Mouse (Mus musculus) MEL (cell line): ENCODE measurements around the gene Hs3st1. TPM values are rescaled to one million over a fixed set of nuclear protein-coding genes. Genes with fewer than 3 reads are reported as not detected.

Experiments used
- DNase-seq: peaks from one replicate; pipeline ENCODE4 v3.0.0; 2011; ENCODE audit warnings: low read depth, low spot score
- H3K27ac ChIP-seq: 2 replicates; pipeline ENCODE4 v1.5.1; 2012; ENCODE audit warnings: low read depth, mild to moderate bottlenecking, control low read depth, low read length, moderate library complexity; ENCODE audit not compliant: control insufficient read depth
- H3K27me3 ChIP-seq, 2 experiments: fragments of 150-350 bp in 1 of 2; sonication (generic) in 1 of 2; 2 replicates each; pipeline ENCODE4 v1.6.1; 2012; ENCODE audit warnings: low read length in 2 of 2, mild to moderate bottlenecking in 2 of 2, improper control_type of control experiment in 1 of 2, moderate library complexity in 1 of 2; ENCODE audit not compliant: insufficient read depth in 2 of 2, control insufficient read depth in 1 of 2
- H3K36me3 ChIP-seq, 2 experiments: 2 replicates each; pipeline ENCODE4 v1.6.1; 2012 to 2014; ENCODE audit warnings: low read length in 2 of 2, improper control_type of control experiment in 1 of 2, inconsistent platforms in 1 of 2, mild to moderate bottlenecking in 1 of 2; ENCODE audit not compliant: insufficient read depth in 2 of 2, control insufficient read depth in 1 of 2
- H3K4me1 ChIP-seq, 2 experiments: fragments of 150-350 bp in 1 of 2; sonication (generic) in 1 of 2; 2 replicates each; pipeline ENCODE4 v1.6.1; 2012; ENCODE audit warnings: low read length in 2 of 2, improper control_type of control experiment in 1 of 2, mild to moderate bottlenecking in 1 of 2; ENCODE audit not compliant: insufficient read depth in 2 of 2, control insufficient read depth in 1 of 2
- H3K4me3 ChIP-seq, 2 experiments: fragments of 150-350 bp in 1 of 2; sonication (generic) in 1 of 2; 2 replicates each; pipeline ENCODE4 v1.5.1; 2012; ENCODE audit warnings: low read depth in 2 of 2, low read length in 2 of 2, mild to moderate bottlenecking in 2 of 2, moderate library complexity in 2 of 2, control low read depth in 1 of 2, improper control_type of control experiment in 1 of 2; ENCODE audit not compliant: control insufficient read depth in 1 of 2, insufficient read depth in 1 of 2
- H3K79me2 ChIP-seq: 2 replicates; pipeline ENCODE4 v1.6.1; 2012; ENCODE audit warnings: mild to moderate bottlenecking, low read length, moderate library complexity; ENCODE audit not compliant: control insufficient read depth, poor library complexity, insufficient read depth
- H3K9ac ChIP-seq: 2 replicates; pipeline ENCODE4 v1.6.1; 2012; ENCODE audit warnings: low read depth, mild to moderate bottlenecking, control low read depth, low read length, moderate library complexity; ENCODE audit not compliant: control insufficient read depth, poor library complexity, severe bottlenecking
- H3K9me3 ChIP-seq: fragments of 150-350 bp; sonication (generic); replicated peaks from 2 replicates; pipeline ENCODE4 v1.6.1; 2012; ENCODE audit warnings: mild to moderate bottlenecking, low read length, improper control_type of control experiment, moderate library complexity; ENCODE audit not compliant: insufficient read depth
- BHLHE40 ChIP-seq: IDR thresholded peaks from 2 replicates; pipeline ENCODE4 v1.6.1; 2012; ENCODE audit warnings: low read depth, mild to moderate bottlenecking, inconsistent platforms, low read length, improper control_type of control experiment, borderline replicate concordance
- CHD2 ChIP-seq: IDR thresholded peaks from 2 replicates; pipeline ENCODE4 v1.6.1; 2011; ENCODE audit warnings: low read length, improper control_type of control experiment
- CTCF ChIP-seq, 3 experiments: IDR thresholded peaks in 2 of 3; conservative IDR thresholded peaks in 1 of 3; 2 replicates each; pipeline ENCODE4 v1.5.1; 2011 to 2012; ENCODE audit warnings: low read length in 3 of 3, low read depth in 2 of 3, mild to moderate bottlenecking in 2 of 3, improper control_type of control experiment in 1 of 3, inconsistent platforms in 1 of 3, mixed read lengths in 1 of 3, moderate library complexity in 1 of 3; ENCODE audit not compliant: control insufficient read depth in 1 of 3, insufficient read depth in 1 of 3, poor library complexity in 1 of 3, severe bottlenecking in 1 of 3
- ELF1 ChIP-seq: IDR thresholded peaks from 2 replicates; pipeline ENCODE4 v1.6.1; 2014; ENCODE audit warnings: low read depth, mild to moderate bottlenecking, inconsistent platforms, low read length, improper control_type of control experiment, moderate library complexity
- GABPA ChIP-seq: IDR thresholded peaks from 2 replicates; pipeline ENCODE4 v1.6.1; 2012; ENCODE audit warnings: low read depth, mild to moderate bottlenecking, inconsistent platforms, low read length, improper control_type of control experiment, moderate library complexity
- GATA1 ChIP-seq: IDR thresholded peaks from 2 replicates; pipeline ENCODE4 v1.6.1; 2011; ENCODE audit warnings: low read depth, low read length, improper control_type of control experiment
- KAT2A ChIP-seq: conservative IDR thresholded peaks from 2 replicates; pipeline ENCODE4 v1.6.1; 2012; ENCODE audit warnings: low read depth, low read length, improper control_type of control experiment, inconsistent platforms
- MAX ChIP-seq: IDR thresholded peaks from 2 replicates; pipeline ENCODE4 v1.6.1; 2011; ENCODE audit warnings: low read length, improper control_type of control experiment
- MEF2A ChIP-seq: IDR thresholded peaks from 2 replicates; pipeline ENCODE4 v1.6.1; 2014; ENCODE audit warnings: low read depth, mild to moderate bottlenecking, inconsistent platforms, low read length, improper control_type of control experiment; ENCODE audit not compliant: poor library complexity, insufficient replicate concordance, severe bottlenecking; ENCODE audit errors: extremely low read depth
- MXI1 ChIP-seq: IDR thresholded peaks from 2 replicates; pipeline ENCODE4 v1.6.1; 2011; ENCODE audit warnings: mild to moderate bottlenecking, low read depth, low read length, improper control_type of control experiment
- NRF1 ChIP-seq: IDR thresholded peaks from 2 replicates; pipeline ENCODE4 v1.6.1; 2014; ENCODE audit warnings: low read depth, mild to moderate bottlenecking, inconsistent platforms, low read length, improper control_type of control experiment, moderate library complexity; ENCODE audit not compliant: poor library complexity, insufficient read depth, severe bottlenecking
- POLR2A ChIP-seq, 2 experiments: IDR thresholded peaks; 2 replicates each; pipeline ENCODE4 v1.6.1; 2011 to 2012; ENCODE audit warnings: low read length in 2 of 2, mild to moderate bottlenecking in 2 of 2, control low read depth in 1 of 2, improper control_type of control experiment in 1 of 2, low read depth in 1 of 2, moderate library complexity in 1 of 2; ENCODE audit not compliant: control insufficient read depth in 1 of 2, insufficient read depth in 1 of 2, poor library complexity in 1 of 2
- RAD21 ChIP-seq: IDR thresholded peaks from 2 replicates; pipeline ENCODE4 v1.6.1; 2011; ENCODE audit warnings: mild to moderate bottlenecking, low read depth, low read length, improper control_type of control experiment
- SIN3A ChIP-seq: IDR thresholded peaks from 2 replicates; pipeline ENCODE4 v1.6.1; 2012; ENCODE audit warnings: low read length, improper control_type of control experiment, inconsistent platforms
- SMC3 ChIP-seq: IDR thresholded peaks from 2 replicates; pipeline ENCODE4 v1.6.1; 2011; ENCODE audit warnings: low read depth, low read length, improper control_type of control experiment
- TCF12 ChIP-seq: IDR thresholded peaks from 2 replicates; pipeline ENCODE4 v1.6.1; 2014; ENCODE audit warnings: low read depth, mild to moderate bottlenecking, inconsistent platforms, low read length, improper control_type of control experiment, moderate library complexity
- ZC3H11A ChIP-seq: IDR thresholded peaks from 2 replicates; pipeline ENCODE4 v1.6.1; 2012; ENCODE audit warnings: low read depth, mild to moderate bottlenecking, inconsistent platforms, low read length, improper control_type of control experiment
- ZMIZ1 ChIP-seq: IDR thresholded peaks from 2 replicates; pipeline ENCODE4 v1.6.1; 2012; ENCODE audit warnings: low read depth, mild to moderate bottlenecking, inconsistent platforms, low read length, improper control_type of control experiment, moderate library complexity
- ZNF384 ChIP-seq: IDR thresholded peaks from 2 replicates; pipeline ENCODE4 v1.6.1; 2012; ENCODE audit warnings: low read depth, mild to moderate bottlenecking, inconsistent platforms, low read length, improper control_type of control experiment
- polyA plus RNA-seq, 2 experiments: library from polyadenylated mRNA; stranded (reverse) in 1 of 2; unstranded in 1 of 2; fragments of >175 nt in 1 of 2; fragments of >200 nt in 1 of 2; gene quantifications; 2 replicates each; pipeline versions ENCODE4 v1.2.1 to v1.2.4; 2012; ENCODE audit warnings: low replicate concordance in 2 of 2, low read depth in 1 of 2; ENCODE audit not compliant: insufficient read length in 2 of 2, insufficient read depth in 1 of 2, missing spikeins in 1 of 2
- total RNA-seq: library from RNA; depleted of rRNA; stranded (reverse); fragments of 300-350 nt; gene quantifications from 2 replicates; pipeline ENCODE4 v1.2.3, GENCODE M21; 2012

Gene Hs3st1
- total and polyA plus RNA-seq, 3 experiments: not detected

- no peak overlapping the region for H3K4me3 ChIP-seq
- H3K27me3 ChIP-seq: no peaks in the 10 kb centered on the region; a peak in 1 of 4 replicates
- no peaks in the 10 kb centered on the region for H3K9me3 ChIP-seq
- no peak overlapping the region for H3K9ac ChIP-seq
- H3K79me2 ChIP-seq: no peaks in the 10 kb centered on the region
- no peaks in the 10 kb centered on the region for H3K36me3 ChIP-seq
- H3K27ac ChIP-seq: no peak overlapping the region
- H3K4me1 ChIP-seq: no peaks in the 10 kb centered on the region
- no peak for DNase-seq
- TF ChIP-seq NRF1 (no peak), SMC3 (no peak), KAT2A (no peak), POLR2A (IDR thresholded peaks at IDR 0.05; ENCODE audit: control insufficient read depth in 1 of 2, insufficient read depth in 1 of 2, low read depth in 1 of 2, low read length in 2 of 2, poor library complexity in 1 of 2) (no peak), SIN3A (no peak), ELF1 (no peak), CTCF (IDR thresholded peaks at IDR 0.05 in 2 of 3, conservative IDR thresholded peaks at IDR 0.05 in 1 of 3; ENCODE audit: control insufficient read depth in 1 of 3, insufficient read depth in 1 of 3, low read depth in 2 of 3, low read length in 3 of 3, poor library complexity in 1 of 3, severe bottlenecking in 1 of 3) (no peak), ZC3H11A (no peak), MAX (no peak), GATA1 (no peak), BHLHE40 (no peak), ZMIZ1 (no peak), MXI1 (no peak), TCF12 (no peak), CHD2 (no peak), ZNF384 (no peak), GABPA (no peak), RAD21 (no peak)
These were observed 94.4 kb downstream of the Hs3st1 start for GRCm38 (mm10) chr5:39660826-39661225.

- no peak overlapping the region for H3K4me3 ChIP-seq
- DNase-seq: no peak
- no peaks in the 10 kb centered on the region for H3K36me3 ChIP-seq
- no peaks in the 10 kb centered on the region for H3K79me2 ChIP-seq
- H3K9me3 ChIP-seq: no peaks in the 10 kb centered on the region
- H3K27me3 ChIP-seq: no peaks in the 10 kb centered on the region; a peak in 1 of 4 replicates
- H3K27ac ChIP-seq: no peak overlapping the region
- H3K9ac ChIP-seq: no peak overlapping the region
- TF ChIP-seq NRF1 (no peak), CTCF (IDR thresholded peaks at IDR 0.05 in 2 of 3, conservative IDR thresholded peaks at IDR 0.05 in 1 of 3; ENCODE audit: control insufficient read depth in 1 of 3, insufficient read depth in 1 of 3, low read depth in 2 of 3, low read length in 3 of 3, poor library complexity in 1 of 3, severe bottlenecking in 1 of 3) (no peak), MXI1 (no peak), MEF2A (no peak)
- no peaks in the 10 kb centered on the region for H3K4me1 ChIP-seq
These were observed 95.9 kb downstream of the Hs3st1 start for GRCm38 (mm10) chr5:39659417-39659816.
